Comparison of ENCODE assay signal across 8 mouse cellular contexts in the genomic region with DNA sequence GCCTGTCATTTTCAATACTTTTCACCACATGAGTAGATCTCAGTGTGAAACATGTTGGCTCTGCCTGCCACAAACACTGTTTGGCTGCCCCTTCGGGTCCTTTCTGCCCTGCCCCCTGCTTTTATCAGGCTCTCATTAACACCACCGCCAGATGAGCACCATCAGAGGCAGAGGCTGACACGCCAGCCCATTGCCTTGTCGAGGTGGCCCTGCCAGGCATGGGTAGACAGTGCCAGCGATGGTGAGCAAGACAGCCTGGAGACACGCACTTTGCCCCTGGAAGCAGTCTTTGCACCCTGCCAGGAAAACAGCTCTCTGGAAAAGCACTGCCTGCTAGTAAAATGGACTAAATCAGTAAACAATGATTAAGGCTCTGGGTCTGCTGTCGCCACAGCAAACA.
A peak's percentile ranks its signal among the peaks of the same experiment; 100 is the strongest.
DNase-seq lines count a peak whose midpoint lies in the region; ATAC-seq lines count a peak whose summit lies in the region.

No protein-coding gene starts in this region.

- H3K4me3 ChIP-seq in forebrain, embryonic 12.5 days (replicated peaks), result no peak overlapping the region
- H3K4me3 ChIP-seq in intestine, embryonic 16.5 days (ENCODE audit: low read length), result no peak overlapping the region
- no peak overlapping the region for H3K4me3 ChIP-seq in lung, embryonic 15.5 days

- H3K4me2 ChIP-seq in forebrain, embryonic 12.5 days, result no peak overlapping the region
- H3K4me2 ChIP-seq in intestine, embryonic 16.5 days (ENCODE audit: low read depth, low read length), result no peak overlapping the region
- H3K4me2 ChIP-seq in lung, embryonic 15.5 days, result no peak overlapping the region

- H3K36me3 ChIP-seq in forebrain, embryonic 12.5 days (replicated peaks), result no peaks in the 10 kb centered on the region
- no peaks in the 10 kb centered on the region for H3K36me3 ChIP-seq in intestine, embryonic 16.5 days (ENCODE audit: control insufficient read depth, insufficient read depth, low read length)
- no peaks in the 10 kb centered on the region for H3K36me3 ChIP-seq in lung, embryonic 15.5 days

- no peak overlapping the region for H3K9ac ChIP-seq in forebrain, embryonic 12.5 days
- H3K9ac ChIP-seq in intestine, embryonic 16.5 days (ENCODE audit: low read depth, low read length), result no peak overlapping the region
- no peak overlapping the region for H3K9ac ChIP-seq in lung, embryonic 15.5 days

- 0 out of 2 replicates have a peak overlapping the region, but pooled peaks have one; percentile 50 for H3K27ac ChIP-seq in forebrain, embryonic 12.5 days
- no peak overlapping the region for H3K27ac ChIP-seq in intestine, embryonic 16.5 days (ENCODE audit: low read length)
- H3K27ac ChIP-seq in lung, embryonic 15.5 days, result peak overlapping the region; percentile 44

- peak; percentile 4 to 6 for DNase-seq in frontal cortex, postnatal 10 days (ENCODE audit: low spot score in 2 of 2)
- no peak for DNase-seq in frontal cortex, postnatal 14 days (ENCODE audit: low spot score in 2 of 2)
- DNase-seq in thymus, postnatal 4 days, result no peak
- DNase-seq in frontal cortex, postnatal 36 days (ENCODE audit: low spot score in 2 of 2), result no peak
- no peak for DNase-seq in adrenal gland, postnatal 14 days

- peaks cover 9% of the 10 kb centered on the region; the same call in 1 of the 2 replicates for H3K27me3 ChIP-seq in forebrain, embryonic 12.5 days
- no peaks in the 10 kb centered on the region for H3K27me3 ChIP-seq in intestine, embryonic 16.5 days (replicated peaks; ENCODE audit: control insufficient read depth, insufficient read depth, low read length)
- H3K27me3 ChIP-seq in lung, embryonic 15.5 days, result no peaks in the 10 kb centered on the region

- ATAC-seq in forebrain, embryonic 12.5 days (ENCODE audit: low FRiP score), result peak; percentile 46; the same call in 1 of the 2 replicates
- ATAC-seq in intestine, embryonic 16.5 days, result peak; percentile 62; the same call in 1 of the 2 replicates
- ATAC-seq in lung, embryonic 15.5 days (ENCODE audit: borderline replicate concordance, extremely low read depth, low FRiP score, low TSS enrichment), result peak; percentile 79; the same call in 1 of the 2 replicates

- H3K9me3 ChIP-seq in forebrain, embryonic 12.5 days, result no peaks in the 10 kb centered on the region
- no peaks in the 10 kb centered on the region for H3K9me3 ChIP-seq in intestine, embryonic 16.5 days (ENCODE audit: control insufficient read depth, low read length)
- no peaks in the 10 kb centered on the region for H3K9me3 ChIP-seq in lung, embryonic 15.5 days

- peaks cover 8% of the 10 kb centered on the region for H3K4me1 ChIP-seq in forebrain, embryonic 12.5 days
- H3K4me1 ChIP-seq in intestine, embryonic 16.5 days (ENCODE audit: control insufficient read depth, insufficient read depth, low read length), result peaks cover 6% of the 10 kb centered on the region
- H3K4me1 ChIP-seq in lung, embryonic 15.5 days, result peaks cover 11% of the 10 kb centered on the region

- WGBS in forebrain, embryonic 12.5 days, result 22% methylated on average over 7 of the region's 7 CpGs
- WGBS in intestine, embryonic 16.5 days, result 34% methylated on average over 7 of the region's 7 CpGs
- WGBS in lung, embryonic 15.5 days, result 25% methylated on average over 7 of the region's 7 CpGs

Comparison
In these comparisons a context has a peak if more than half of its experiments do, and no peak if none do; other contexts are left out.
1. DNase-seq: peak in frontal cortex, postnatal 10 days (2 of 2); none in frontal cortex, postnatal 14 days (0 of 2), thymus, postnatal 4 days (single experiment), frontal cortex, postnatal 36 days (0 of 2) and adrenal gland, postnatal 14 days (single experiment).
2. Peak in every context shown above with its lines, with median percentiles within 50 percentile points of each other: ATAC-seq.